Mouse (Mus musculus) heart, postnatal 14 days (tissue): ENCODE measurements around the gene 1110065P20Rik. TPM values are rescaled to one million over a fixed set of nuclear protein-coding genes. Genes with fewer than 3 reads are reported as not detected.

ENCODE experiments used
- DNase-seq, 2 experiments: peaks; one replicate each; pipeline ENCODE4 v3.0.0; 2021 to 2022
- intact Hi-C: fragments of 180-260 bp; cut with DNase I; formaldehyde crosslinking; loops from one replicate; pipeline ENCODE4 v1.15.1; 2025
- total RNA-seq, 2 experiments: library from RNA; stranded (reverse); gene quantifications; 2 replicates each; pipeline ENCODE4 v1.2.3; 2021

Gene 1110065P20Rik
- total RNA-seq, 2 experiments from 2014 or later, result 23.9 to 24.8 TPM

DNA sequence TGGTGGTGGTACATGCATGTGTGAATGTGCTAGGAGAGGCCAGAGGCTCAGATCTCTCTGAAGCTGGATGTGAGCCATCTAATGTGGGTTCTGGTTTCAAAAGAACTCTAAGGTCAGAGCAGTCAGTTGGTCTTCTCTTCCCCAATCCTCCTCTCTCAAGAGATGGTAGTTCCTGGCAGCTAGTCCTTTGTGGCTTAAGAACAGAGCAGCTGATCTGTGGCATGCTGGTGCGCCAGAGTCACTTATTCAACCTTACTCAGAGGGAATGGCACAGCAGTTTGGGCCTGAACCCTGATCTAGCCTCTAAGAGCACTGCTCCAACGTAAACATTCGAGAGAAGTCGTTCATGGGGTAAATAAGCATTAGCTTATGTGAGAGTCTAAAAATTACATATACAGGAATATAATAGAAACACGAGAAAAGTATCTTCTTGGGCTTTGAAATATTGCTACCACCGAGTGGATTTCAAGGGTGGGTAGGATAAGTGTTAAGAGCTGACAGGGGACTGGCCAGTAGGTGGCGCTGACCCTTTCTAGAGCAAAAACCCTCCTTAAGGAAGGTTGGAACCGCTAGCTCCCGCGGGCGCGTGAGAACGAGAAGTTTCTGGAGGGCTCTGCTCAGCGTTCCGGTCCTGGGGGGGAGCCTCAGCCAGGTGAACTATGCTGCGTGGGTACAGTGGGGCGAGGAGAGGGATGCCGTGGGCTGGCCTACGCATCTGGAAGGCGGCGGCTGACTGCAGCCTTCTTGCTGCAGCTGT is 49.3 kb downstream of the 1110065P20Rik start, which contains the start of gene Mtf1:
TSS of gene Mtf1 (plus strand) at position 553 of the 757 bp plus-strand sequence.
- intact Hi-C loops, result loop anchor here (1.0 to 10.0 kb wide), 4 partner anchors 46 to 133 kb away; partner anchors contain the start of genes 9930104L06Rik and Cdca8
- DNase-seq, result peak; percentile 88 to 92

Other genes with a start within 250 kb of the 1110065P20Rik start
- gene 3100002H09Rik, start 240.4 kb downstream of the 1110065P20Rik start, total RNA-seq, result not detected
- under 1 TPM in 1 of 2 experiments, not detected in 1; 0.07 TPM for gene Pou3f1, start 194.4 kb downstream of the 1110065P20Rik start, total RNA-seq
- 10 to 100 TPM; 11.6 to 12.0 TPM for gene Utp11, start 157.6 kb downstream of the 1110065P20Rik start, total RNA-seq
- gene Fhl3, start 150.5 kb downstream of the 1110065P20Rik start, total RNA-seq, result 10 to 100 TPM; 13.0 to 13.9 TPM
- 10 to 100 TPM; 19.2 to 21.5 TPM for gene Sf3a3, start 136.4 kb downstream of the 1110065P20Rik start, total RNA-seq
- gene Inpp5b, start 109.3 kb downstream of the 1110065P20Rik start, total RNA-seq, result 10 to 100 TPM; 12.5 to 13.6 TPM
- 10 to 100 TPM; 12.8 to 15.7 TPM for gene Mtf1, start 49.1 kb downstream of the 1110065P20Rik start, total RNA-seq
- gene Yrdc, start 517 bp downstream of the 1110065P20Rik start, total RNA-seq, result 10 to 100 TPM; 17.5 to 17.9 TPM
- gene Maneal, start 11.0 kb upstream of the 1110065P20Rik start, total RNA-seq, result under 1 TPM; 0.10 to 0.17 TPM
- not detected for gene Epha10, start 29.7 kb upstream of the 1110065P20Rik start, total RNA-seq
- gene 9930104L06Rik, start 85.9 kb upstream of the 1110065P20Rik start, total RNA-seq, result 10 to 100 TPM in 1 of 2 experiments, 1 to 10 TPM in 1; 9.8 to 10.2 TPM
- 1 to 10 TPM; 3.6 to 7.0 TPM for gene Cdca8, start 88.1 kb upstream of the 1110065P20Rik start, total RNA-seq
- 1 to 10 TPM; 3.7 to 5.8 TPM for gene Rspo1, start 135.2 kb upstream of the 1110065P20Rik start, total RNA-seq
- gene Gnl2, start 165.4 kb upstream of the 1110065P20Rik start, total RNA-seq, result 10 to 100 TPM; 27.1 to 29.8 TPM
- gene Dnali1, start 214.5 kb upstream of the 1110065P20Rik start, total RNA-seq, result under 1 TPM in 1 of 2 experiments, not detected in 1; 0.22 TPM
- gene Snip1, start 215.5 kb upstream of the 1110065P20Rik start, total RNA-seq, result 10 to 100 TPM in 1 of 2 experiments, 1 to 10 TPM in 1; 9.0 to 10.4 TPM
- 10 to 100 TPM; 22.6 to 24.5 TPM for gene Meaf6, start 233.9 kb upstream of the 1110065P20Rik start, total RNA-seq